Mouse (Mus musculus): ENCODE results near the gene Trpm7. TPM values are rescaled to one million over a fixed set of nuclear protein-coding genes. Genes with fewer than 3 reads are reported as not detected.

Gene Trpm7
- polyA plus RNA-seq, 1 experiment, result 42.2 TPM

Other genes starting within 250 kb of the Trpm7 start
- gene Gabpb1, start 199.9 kb downstream of the Trpm7 start, polyA plus RNA-seq (2012; rRNA removed), result 16.4 and 17.1 TPM in 2 replicates
- gene Usp8, start 168.9 kb downstream of the Trpm7 start, polyA plus RNA-seq (2012; rRNA removed), result 38.9 and 40.3 TPM in 2 replicates
- 2.8 and 3.4 TPM in 2 replicates for gene Usp50, start 92.8 kb downstream of the Trpm7 start, polyA plus RNA-seq (2012; rRNA removed)
- gene Sppl2a, start 57.0 kb upstream of the Trpm7 start, polyA plus RNA-seq (2012; rRNA removed), result 53.6 and 58.1 TPM in 2 replicates
- 7.1 and 7.6 TPM in 2 replicates for gene Ap4e1, start 132.5 kb upstream of the Trpm7 start, polyA plus RNA-seq (2012; rRNA removed)
- gene Blvra, start 194.4 kb upstream of the Trpm7 start, polyA plus RNA-seq (2012; rRNA removed), result 41.6 and 46.7 TPM in 2 replicates